Mouse (Mus musculus): ENCODE data around the gene Gp1ba.

Gene Gp1ba

DNA sequence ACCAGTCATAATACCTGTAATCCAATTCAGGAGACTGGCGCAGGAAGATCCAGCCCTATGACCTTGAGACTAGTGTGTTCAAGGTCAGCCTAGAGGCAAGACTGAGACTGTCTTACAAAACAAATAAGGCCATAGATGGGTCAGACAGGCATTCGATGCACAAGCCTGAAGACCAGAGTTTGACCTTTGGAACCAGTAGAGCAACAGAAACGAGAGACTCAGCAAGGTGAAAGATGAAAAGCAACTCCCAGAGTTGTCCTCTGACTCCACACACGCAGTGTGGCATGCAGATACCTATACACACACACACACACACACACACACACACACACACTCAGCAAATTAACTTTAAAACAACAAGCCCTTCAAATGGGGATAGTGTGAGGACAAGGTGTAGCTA is 12.0 kb upstream of the Gp1ba start:
- in situ Hi-C loops (cut with MseI, MboI): loop anchor here in 1 of 2 experiments (5.0 to 10.0 kb wide), 2 partner anchors 112 to 130 kb away; partner anchors contain the start of genes Gltpd2 and Vmo1

DNA sequence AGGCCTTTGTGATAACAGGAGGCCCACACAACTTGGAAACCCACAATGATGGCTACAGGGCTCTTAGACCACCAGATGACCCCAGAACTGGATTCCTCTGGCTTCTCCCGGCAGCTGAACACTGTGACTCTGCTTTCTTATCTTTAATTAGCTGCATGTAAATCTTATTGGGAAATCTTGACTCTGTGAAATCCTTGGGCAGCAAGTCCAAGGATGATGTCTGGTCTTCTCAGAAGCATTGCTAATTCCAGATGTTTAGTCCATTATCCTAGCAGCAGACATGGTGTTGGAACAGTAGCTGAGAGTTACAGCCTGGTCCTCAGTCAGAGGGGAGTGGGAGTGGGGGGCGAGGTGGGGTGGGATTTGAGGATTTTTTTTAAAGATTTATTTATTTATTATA is 10.5 kb upstream of the Gp1ba start:
- in situ Hi-C loops (cut with MseI, MboI): loop anchor here in 1 of 2 experiments (5.0 to 10.0 kb wide), 2 partner anchors 114 to 129 kb away; partner anchors contain the start of genes Gltpd2 and Vmo1

DNA sequence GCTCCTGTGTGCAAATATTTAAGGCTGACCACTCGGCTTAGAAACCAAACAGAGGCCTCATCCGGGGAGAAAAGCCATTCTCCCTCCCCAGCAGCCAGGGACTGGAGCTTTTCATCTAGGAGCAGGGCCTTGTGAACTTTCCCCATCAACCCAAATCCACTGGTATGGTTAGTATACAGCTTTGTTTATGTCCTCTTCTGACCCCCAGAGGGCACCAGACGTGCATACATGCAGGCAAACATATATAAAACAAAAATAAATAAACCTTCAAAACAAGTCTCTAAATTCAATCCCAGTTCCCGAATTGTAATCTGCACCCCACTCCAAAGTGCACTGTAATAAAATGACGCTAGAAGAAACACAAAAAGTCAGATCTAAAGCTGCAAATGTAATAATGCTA is 9.4 kb upstream of the Gp1ba start:
- in situ Hi-C loops (cut with MseI, MboI): loop anchor here in 1 of 2 experiments (5.0 to 10.0 kb wide), 2 partner anchors 115 to 128 kb away; partner anchors contain the start of genes Gltpd2 and Vmo1

DNA sequence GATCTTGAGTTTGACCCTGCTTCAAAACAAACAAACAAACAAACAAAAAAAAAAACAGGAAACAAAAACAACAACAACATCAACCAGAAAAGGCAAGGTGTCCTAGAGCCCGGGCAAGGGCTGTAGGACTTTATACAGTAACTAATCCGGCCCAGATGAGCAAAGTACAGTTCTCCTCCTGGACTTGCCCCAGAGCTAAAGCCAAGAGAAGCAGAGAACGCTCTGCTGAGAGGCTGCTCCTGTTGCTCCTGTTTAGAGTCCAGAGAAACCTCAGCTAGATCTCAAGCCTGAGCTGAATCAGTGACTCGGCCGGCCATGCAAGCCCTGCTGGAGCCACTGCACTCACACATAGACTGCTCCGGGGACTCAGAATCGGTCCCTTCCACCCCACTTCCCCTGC is 8.8 kb upstream of the Gp1ba start:
- in situ Hi-C loops (cut with MseI, MboI): no loop called here

DNA sequence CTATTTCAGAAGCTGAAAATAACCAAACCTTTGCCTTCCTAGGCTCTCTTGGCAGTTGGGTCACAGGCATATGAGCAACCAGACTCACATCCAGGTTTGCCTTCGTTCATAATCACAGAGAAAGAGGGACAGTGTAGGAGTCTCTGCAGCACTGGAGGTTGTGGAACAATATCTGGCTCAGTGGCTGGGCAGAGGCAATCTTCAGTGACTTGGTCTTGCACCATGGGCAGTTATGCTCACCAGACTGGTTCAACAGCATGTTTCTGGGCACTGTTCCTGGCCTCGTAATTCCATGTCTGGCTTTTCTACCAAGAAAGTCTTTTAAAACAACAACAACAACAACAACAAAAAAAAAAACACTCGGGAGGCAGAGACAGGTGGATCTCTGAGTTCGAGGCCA is 3.3 kb upstream of the Gp1ba start:
- in situ Hi-C loops (cut with MseI, MboI): no loop called here

DNA sequence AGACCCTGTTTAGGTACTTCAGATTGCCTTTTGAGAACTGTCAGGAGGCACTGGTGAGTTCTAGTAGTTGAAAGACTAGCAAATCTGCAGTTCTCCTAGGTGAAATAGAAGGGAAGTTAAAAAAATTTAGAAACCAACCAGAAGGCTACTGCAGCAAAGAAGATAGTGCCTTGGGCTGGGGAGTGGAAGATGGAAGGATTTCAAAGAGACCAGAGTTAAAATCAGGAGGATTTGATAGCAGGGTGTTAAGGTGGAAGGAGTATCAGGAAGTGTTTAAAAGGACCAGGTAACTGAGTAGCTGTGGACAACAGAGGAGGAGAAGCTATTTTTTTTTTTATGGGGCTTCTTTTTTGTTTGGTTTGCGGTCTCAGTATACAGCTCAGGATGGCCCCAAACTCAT is 1.2 kb upstream of the Gp1ba start:
- in situ Hi-C loops (cut with MseI, MboI): no loop called here

DNA sequence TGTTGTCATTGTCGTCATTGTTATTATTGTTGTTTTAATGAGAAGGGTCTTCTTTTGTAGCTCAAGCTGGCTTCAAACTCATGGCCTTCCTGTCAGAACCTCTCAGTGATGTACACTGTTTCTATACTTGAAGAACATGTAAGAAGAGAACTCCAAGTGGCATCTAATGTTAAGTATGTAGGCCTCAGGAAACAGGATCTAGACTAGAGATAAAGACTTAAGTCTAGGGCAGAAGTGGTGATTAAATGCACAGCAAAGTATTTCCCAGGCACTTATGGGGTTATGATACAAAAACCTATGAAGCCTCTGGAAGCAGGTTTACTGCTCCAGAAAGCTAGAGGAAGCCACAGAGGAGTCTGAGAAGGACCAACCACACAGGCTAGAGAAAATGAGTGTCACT is 629 bp upstream of the Gp1ba start:
- in situ Hi-C loops (cut with MseI, MboI): no loop called here

DNA sequence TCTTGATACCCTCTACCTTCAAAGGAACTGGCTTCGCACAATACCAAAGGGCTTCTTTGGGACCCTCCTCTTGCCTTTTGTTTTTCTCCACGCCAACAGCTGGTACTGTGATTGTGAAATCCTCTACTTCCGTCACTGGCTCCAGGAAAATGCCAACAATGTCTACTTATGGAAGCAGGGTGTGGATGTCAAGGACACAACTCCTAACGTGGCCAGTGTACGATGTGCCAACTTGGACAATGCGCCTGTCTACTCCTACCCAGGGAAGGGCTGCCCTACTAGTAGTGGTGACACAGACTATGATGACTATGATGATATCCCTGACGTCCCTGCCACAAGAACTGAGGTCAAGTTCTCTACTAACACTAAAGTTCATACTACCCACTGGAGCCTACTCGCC is 1.1 kb downstream of the Gp1ba start:
- in situ Hi-C loops (cut with MseI, MboI): no loop called here

DNA sequence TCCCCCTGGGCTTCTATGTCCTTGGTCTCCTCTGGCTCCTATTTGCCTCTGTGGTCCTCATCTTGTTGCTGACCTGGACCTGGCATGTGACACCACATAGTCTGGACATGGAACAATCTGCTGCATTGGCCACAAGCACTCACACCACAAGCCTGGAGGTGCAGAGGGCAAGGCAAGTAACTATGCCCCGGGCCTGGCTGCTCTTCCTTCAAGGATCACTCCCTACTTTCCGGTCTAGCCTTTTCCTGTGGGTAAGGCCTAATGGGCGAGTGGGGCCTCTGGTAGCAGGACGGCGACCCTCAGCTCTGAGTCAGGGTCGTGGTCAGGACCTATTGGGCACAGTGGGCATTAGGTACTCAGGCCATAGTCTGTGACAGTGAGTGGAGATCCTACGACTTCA is 2.3 kb downstream of the Gp1ba start:
- in situ Hi-C loops (cut with MseI, MboI): no loop called here

DNA sequence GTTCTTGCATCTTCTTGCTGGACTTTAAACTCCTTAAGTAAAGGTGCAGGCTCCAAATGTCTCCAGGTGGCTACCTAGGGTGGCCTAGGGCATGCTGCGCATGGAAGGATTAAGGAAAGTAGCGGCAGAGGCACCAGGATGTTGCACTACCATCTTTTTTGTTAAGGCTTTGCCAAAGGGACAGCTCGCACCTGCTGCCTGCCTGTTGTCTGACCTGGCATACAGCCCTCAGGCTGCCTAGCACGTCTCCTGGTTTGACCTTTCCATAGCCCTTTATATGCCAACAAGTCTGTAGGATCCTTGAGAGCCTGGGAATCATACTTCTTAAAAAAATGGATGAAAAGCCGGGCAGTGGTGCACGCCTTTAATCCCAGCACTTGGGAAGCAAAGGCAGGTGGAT is 4.1 kb downstream of the Gp1ba start:
- in situ Hi-C loops (cut with MseI, MboI): no loop called here

DNA sequence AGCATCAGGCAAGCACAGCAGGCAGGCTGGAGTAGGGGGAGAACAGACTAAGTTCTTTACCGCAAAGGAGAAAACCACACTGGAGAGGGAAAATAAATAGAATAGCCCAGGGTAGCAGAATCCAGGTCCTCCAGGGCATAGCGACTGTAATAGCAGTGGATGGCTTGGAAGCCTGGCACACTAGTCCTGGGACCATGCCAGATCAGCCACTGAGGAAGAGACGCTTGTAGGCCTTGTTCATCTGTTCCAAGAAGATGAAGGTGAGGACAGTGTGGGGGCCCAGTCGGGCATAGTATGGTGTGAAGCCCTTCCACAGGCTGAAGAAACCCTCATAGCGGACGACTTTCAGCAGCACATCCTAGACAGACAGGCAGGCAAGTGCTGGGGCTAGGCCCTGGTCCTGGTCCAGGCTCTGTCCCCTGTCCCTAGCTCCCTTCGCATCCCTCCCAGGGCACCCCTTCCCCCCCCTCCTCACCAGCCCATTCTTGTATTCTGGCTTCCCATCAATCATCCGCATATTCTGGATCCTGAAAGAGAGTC is 5.7 kb downstream of the Gp1ba start:
- in situ Hi-C loops (cut with MseI, MboI): no loop called here

DNA sequence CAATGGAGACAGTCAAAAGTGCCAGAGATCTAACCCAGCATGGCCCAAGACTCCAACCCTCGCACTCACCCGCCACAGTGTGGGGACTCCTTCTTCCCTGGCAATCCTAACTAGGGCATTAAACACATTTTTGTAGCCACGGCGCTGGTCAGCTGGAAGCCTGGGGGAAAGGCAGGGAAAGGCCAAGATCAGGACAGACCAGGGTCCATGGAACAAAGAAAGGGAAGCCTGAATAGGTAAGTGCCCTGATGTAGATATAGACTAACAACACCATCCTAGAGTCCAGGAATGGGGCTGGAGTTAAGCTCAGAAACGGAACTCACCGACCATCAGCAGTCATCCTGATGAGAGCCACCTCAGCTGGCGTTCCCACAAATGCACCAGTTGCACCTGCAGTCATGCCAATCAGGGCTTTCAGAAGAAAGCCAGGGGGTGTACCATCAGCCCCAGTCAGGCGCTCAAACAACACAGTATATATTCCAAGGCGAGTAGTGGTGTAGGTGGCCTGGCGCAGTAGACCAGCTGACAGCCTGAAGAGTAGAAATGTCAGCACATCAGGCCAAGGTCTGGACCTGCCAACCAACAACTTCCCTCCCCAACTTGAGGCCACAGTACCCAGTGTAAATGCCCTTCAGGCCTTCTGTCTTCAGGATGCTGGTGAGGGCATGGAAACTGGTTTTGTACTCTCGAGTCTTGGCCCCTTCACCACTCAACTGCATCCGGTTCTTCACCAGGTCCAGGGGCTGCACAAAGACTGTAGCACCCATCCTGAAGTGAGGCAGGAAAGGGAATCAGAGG is 6.7 kb downstream of the Gp1ba start:
- in situ Hi-C loops (cut with MseI, MboI): no loop called here

DNA sequence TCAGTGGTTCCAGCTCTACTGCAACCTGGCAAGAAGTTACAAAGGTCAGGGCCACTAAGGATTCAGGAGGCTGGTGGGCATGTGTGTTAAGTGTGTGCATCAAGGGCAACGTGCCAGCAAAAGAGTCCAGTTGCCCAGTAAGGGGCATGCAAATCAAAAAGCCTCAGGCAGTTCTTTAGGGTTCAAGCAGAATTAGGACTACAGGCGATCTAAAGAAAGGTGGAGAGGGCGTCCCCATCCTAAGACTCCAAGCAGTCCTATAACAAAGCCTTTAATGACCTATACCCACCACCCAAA is 7.3 kb downstream of the Gp1ba start:
- in situ Hi-C loops (cut with MseI, MboI): no loop called here

DNA sequence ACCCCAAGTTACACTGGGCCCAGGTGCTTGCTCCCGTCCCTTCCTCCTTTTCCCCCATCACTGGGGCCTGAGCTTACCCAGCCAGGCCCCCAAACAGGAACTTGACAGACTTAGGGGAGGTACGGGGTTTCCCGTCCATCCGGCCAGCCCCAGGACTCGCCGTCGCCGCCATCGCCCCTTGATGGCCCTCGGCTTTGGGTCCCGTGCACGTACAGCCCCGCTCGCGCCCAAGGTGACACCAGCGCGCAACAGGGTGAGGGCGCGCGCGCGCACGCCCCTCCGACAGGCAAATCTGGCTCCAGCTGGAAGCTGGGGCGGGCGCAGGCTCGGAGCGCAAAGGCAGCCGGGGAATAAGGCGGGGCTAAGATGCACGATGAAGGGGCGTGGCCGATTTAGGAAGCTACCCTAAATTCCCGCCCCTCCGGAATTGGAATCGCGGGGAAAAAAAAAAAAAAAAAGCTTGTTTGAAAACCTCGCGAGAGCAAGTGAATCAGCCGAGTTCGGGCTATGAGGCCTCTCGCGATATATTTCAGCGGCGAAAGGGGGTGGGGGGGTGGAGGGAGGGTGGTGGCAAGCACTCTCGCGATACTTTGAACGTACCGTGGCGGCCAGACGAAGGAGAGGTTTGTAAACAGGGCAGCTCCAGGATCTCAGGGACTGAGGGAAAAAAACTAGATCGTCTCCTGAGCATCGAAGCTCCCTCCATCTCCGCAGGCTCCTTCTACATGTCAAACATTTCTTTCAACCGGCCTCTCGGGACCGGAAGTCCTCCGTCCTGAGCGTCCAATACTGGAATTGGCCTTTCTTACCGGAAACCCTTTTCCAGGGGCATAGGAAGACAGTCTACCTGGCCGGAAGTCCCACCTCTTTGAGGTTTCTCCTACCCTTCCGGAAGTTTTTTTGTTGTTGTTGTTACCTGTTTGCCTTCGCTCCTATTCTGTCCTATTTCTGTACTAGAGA is 8.0 kb downstream of the Gp1ba start, which contains the start of the genes Rnf167 and Slc25a11:
TSS of gene Rnf167 (plus strand) at position 545 of the 960 bp plus-strand sequence.
TSS of gene Slc25a11 (minus strand) at position 789 of the 960 bp plus-strand sequence.
- in situ Hi-C loops (cut with MseI, MboI): no loop called here

DNA sequence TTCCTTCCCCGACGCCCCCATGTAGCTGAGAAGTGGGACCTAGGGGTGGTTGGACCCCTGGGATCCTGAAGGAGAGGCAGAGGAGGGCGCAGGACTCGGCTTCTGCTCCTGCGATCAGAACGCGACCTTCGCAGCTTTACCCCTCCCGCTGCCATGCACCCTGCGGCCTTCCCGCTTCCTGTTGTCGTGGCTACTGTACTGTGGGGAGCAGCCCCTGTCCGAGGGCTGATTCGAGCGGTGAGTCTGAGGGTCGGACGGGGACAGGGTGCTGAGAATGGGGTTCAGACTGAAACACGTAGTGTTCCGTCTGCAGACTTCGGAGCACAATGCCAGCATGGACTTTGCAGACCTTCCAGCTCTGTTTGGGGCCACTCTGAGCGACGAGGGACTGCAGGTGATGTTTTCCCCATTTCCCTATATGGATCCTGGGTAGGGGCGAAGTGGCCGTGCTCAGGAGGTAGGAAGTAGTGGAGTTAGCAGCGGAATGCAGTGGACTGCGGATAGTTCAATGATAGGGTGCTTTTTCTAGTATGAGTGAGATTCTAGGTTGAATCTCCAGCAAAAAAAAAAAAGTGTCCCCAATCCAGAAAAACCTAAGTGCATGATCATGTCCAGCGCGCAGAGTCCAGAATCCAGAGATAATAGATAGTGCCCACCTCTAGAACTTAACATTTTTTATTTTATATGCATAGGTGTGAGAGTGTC is 8.9 kb downstream of the Gp1ba start:
- in situ Hi-C loops (cut with MseI, MboI): no loop called here

DNA sequence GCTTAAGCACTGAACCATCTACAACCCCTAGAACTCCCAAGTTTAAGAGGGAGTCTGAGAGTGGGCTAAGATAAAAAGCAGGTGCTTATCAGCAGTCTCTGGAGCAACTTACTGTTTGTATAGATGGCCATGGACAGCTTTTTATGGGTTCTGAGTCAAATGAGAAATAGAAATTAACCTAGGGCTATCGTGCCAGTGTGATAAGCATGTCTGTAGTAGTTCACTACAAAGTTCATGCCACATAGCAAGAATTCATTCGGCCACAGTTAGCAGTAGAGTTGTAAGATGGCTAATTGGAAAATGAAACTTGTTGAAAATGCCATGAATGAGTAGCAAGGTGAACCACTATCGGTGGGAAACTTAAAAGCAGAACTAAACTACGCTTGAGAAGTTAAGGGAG is 9.6 kb downstream of the Gp1ba start:
- in situ Hi-C loops (cut with MseI, MboI): no loop called here

DNA sequence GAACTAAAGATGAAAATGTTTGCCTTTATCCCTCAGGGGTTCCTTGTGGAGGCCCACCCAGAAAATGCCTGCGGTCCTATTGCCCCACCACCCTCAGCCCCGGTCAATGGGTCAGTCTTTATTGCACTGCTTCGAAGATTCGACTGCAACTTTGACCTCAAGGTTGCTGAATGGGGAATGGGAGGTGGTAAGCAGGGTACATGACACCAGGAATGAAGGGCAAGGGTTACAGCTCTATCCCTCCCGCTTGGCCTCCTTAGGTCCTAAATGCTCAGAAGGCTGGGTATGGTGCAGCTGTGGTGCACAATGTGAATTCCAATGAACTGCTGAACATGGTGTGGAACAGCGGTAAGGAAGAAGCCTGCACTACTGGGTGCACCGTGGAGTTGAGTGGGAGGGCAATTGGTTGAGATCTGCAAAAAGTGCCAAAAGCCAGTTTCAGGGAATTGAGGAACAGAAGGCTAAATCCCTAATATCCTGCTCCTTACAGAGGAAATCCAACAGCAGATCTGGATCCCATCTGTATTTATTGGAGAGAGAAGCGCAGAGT is 10.3 kb downstream of the Gp1ba start:
- in situ Hi-C loops (cut with MseI, MboI): no loop called here

DNA sequence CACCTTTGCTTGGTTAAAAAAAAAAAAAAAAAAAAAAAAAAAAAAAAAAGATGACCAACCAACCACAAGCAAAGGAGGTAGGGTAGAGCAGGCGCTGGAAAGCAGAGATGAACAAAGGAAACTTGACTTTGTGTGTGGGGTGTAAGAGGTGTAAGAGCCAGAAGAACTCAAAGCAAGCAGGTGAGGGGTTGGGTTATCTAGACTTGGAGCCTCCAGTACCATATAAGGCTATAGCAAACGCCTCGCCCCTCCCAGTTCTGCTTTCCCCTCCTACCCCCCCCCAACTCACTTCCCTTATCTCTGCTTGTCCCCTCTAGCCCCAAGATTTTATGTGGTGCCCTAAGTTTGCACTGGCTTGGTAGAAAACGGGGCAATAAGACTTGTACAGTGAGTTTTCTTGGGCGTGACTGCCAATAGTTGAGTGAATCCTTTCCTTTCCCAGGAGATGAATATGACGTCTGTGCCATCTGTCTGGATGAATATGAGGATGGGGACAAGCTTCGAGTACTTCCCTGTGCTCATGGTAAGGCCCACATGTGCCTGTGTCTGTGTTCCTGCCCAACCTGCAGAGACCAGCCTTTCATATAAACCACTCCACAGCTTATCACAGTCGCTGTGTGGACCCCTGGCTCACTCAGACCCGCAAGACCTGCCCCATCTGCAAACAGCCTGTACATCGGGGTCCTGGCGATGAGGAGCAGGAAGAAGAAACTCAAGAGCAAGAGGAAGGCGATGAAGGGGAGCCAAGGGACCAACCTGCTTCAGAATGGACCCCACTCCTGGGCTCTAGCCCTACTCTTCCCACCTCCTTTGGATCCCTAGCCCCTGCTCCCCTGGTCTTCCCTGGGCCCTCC is 11.6 kb downstream of the Gp1ba start:
- in situ Hi-C loops (cut with MseI, MboI): no loop called here

DNA sequence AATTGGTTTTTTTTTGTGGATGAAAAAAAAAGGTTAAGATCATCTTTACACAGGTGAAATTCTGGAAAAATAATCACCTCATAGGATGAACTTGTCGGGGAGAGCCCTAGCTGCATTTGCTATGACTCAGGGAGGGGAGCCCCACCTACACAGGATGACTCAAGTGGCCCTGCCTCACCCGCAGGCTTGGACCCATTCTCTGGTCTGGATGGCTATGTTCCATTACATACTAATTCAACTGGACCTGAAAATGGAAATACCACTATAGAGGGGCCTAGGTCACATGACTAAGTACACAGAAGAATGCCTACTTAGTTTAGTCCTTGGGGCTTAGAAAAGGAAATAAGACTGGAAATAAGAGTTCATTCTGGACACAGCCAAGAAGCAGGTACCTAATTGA is 12.5 kb downstream of the Gp1ba start:
- in situ Hi-C loops (cut with MseI, MboI): no loop called here

Data from mouse trophoblast stem cell (cell line).